Mouse (Mus musculus) ovary, postnatal 14 days (tissue): Measurements from ENCODE around the gene Lims1.
"Not testable (repeated sequence)": the region's sequence is repeated elsewhere in the genome, so short reads cannot be mapped to it uniquely, and the experiment has no call there.

ENCODE experiments used
- DNase-seq: peaks from one replicate; pipeline ENCODE4 v3.0.0; 2022; ENCODE audit warnings: low spot score

Lims1 gene

GRCm38 (mm10) chr10:58323028-58323991 lies at the start of gene Lims1:
Gene Lims1, plus strand, starts transcription at chr10:58323466.
- DNase-seq: peak; percentile 99

GRCm38 (mm10) chr10:58282238-58282637 lies 41.0 kb upstream of the Lims1 start:
- DNase-seq: no peak

GRCm38 (mm10) chr10:58290742-58291141 lies 32.5 kb upstream of the Lims1 start:
- no peak for DNase-seq

GRCm38 (mm10) chr10:58294246-58294645 lies 29.0 kb upstream of the Lims1 start:
- DNase-seq: no peak

GRCm38 (mm10) chr10:58295605-58296004 lies 27.7 kb upstream of the Lims1 start:
- DNase-seq: no peak

- no peak for DNase-seq
These were observed 18.3 kb upstream of the Lims1 start for GRCm38 (mm10) chr10:58304996-58305395.

GRCm38 (mm10) chr10:58306897-58307296 lies 16.4 kb upstream of the Lims1 start:
- DNase-seq: no peak

GRCm38 (mm10) chr10:58310791-58311190 lies 12.5 kb upstream of the Lims1 start:
- no peak for DNase-seq

- DNase-seq: no peak
These were observed 10.4 kb upstream of the Lims1 start for GRCm38 (mm10) chr10:58312887-58313286.

- no peak for DNase-seq
These were observed 2.4 kb upstream of the Lims1 start for GRCm38 (mm10) chr10:58320881-58321280.

GRCm38 (mm10) chr10:58322361-58323027 lies 772 bp upstream of the Lims1 start:
- DNase-seq: no peak

- no peak for DNase-seq
These were observed 3.0 kb downstream of the Lims1 start for GRCm38 (mm10) chr10:58326271-58326670.

- not testable (repeated sequence) for DNase-seq
These were observed 4.6 kb downstream of the Lims1 start for GRCm38 (mm10) chr10:58327836-58328235.

GRCm38 (mm10) chr10:58328517-58329108 lies 5.3 kb downstream of the Lims1 start:
- no peak for DNase-seq

- no peak for DNase-seq
These were observed 7.4 kb downstream of the Lims1 start for GRCm38 (mm10) chr10:58330635-58331034.

- DNase-seq: no peak
These were observed 8.5 kb downstream of the Lims1 start for GRCm38 (mm10) chr10:58331741-58332140.

GRCm38 (mm10) chr10:58333414-58333813 lies 10.1 kb downstream of the Lims1 start:
- DNase-seq: no peak

- DNase-seq: no peak
These were observed 12.9 kb downstream of the Lims1 start for GRCm38 (mm10) chr10:58336156-58336555.

- DNase-seq: not testable (repeated sequence)
These were observed 13.8 kb downstream of the Lims1 start for GRCm38 (mm10) chr10:58337091-58337490.

GRCm38 (mm10) chr10:58338590-58338989 lies 15.3 kb downstream of the Lims1 start:
- DNase-seq: no peak

- no peak for DNase-seq
These were observed 18.4 kb downstream of the Lims1 start for GRCm38 (mm10) chr10:58341685-58342084.

- no peak for DNase-seq
These were observed 18.9 kb downstream of the Lims1 start for GRCm38 (mm10) chr10:58342199-58342598.

GRCm38 (mm10) chr10:58343552-58343951 lies 20.3 kb downstream of the Lims1 start:
- no peak for DNase-seq
